Mouse (Mus musculus): ENCODE measurements around the gene Fars2.
"Not testable (repeated sequence)": the region's sequence is repeated elsewhere in the genome, so short reads cannot be mapped to it uniquely, and the experiment has no call there.

Fars2 gene

GRCm38 (mm10) chr13:36293511-36293910, 176.3 kb downstream of the Fars2 start:
- no peak for DNase-seq (ENCODE audit: low read depth, low spot score)

GRCm38 (mm10) chr13:36294503-36294902, 177.3 kb downstream of the Fars2 start:
- no peak for DNase-seq (ENCODE audit: low read depth, low spot score)

- DNase-seq (ENCODE audit: low read depth, low spot score), result no peak
Observed at GRCm38 (mm10) chr13:36295848-36296247, 178.6 kb downstream of the Fars2 start.

GRCm38 (mm10) chr13:36296574-36296973, 179.4 kb downstream of the Fars2 start:
- DNase-seq (ENCODE audit: low read depth, low spot score), result no peak

- DNase-seq (ENCODE audit: low read depth, low spot score), result no peak
Observed at GRCm38 (mm10) chr13:36297950-36298781, 181.0 kb downstream of the Fars2 start.

- DNase-seq (ENCODE audit: low read depth, low spot score), result no peak
Observed at GRCm38 (mm10) chr13:36298782-36299031, 181.5 kb downstream of the Fars2 start.

GRCm38 (mm10) chr13:36302770-36303169, 185.6 kb downstream of the Fars2 start:
- no peak for DNase-seq (ENCODE audit: low read depth, low spot score)

- no peak for DNase-seq (ENCODE audit: low read depth, low spot score)
Observed at GRCm38 (mm10) chr13:36305306-36305705, 188.1 kb downstream of the Fars2 start.

GRCm38 (mm10) chr13:36307386-36307785, 190.2 kb downstream of the Fars2 start:
- no peak for DNase-seq (ENCODE audit: low read depth, low spot score)

GRCm38 (mm10) chr13:36309160-36309559, 191.9 kb downstream of the Fars2 start:
- no peak for DNase-seq (ENCODE audit: low read depth, low spot score)

- DNase-seq (ENCODE audit: low read depth, low spot score), result no peak
Observed at GRCm38 (mm10) chr13:36314218-36314617, 197.0 kb downstream of the Fars2 start.

GRCm38 (mm10) chr13:36314860-36315800, 197.9 kb downstream of the Fars2 start:
- no peak for DNase-seq (ENCODE audit: low read depth, low spot score)

- DNase-seq (ENCODE audit: low read depth, low spot score), result peak; percentile 7
Observed at GRCm38 (mm10) chr13:36317824-36318223, 200.6 kb downstream of the Fars2 start.

GRCm38 (mm10) chr13:36324624-36325023, 207.4 kb downstream of the Fars2 start:
- DNase-seq (ENCODE audit: low read depth, low spot score), result no peak

- no peak for DNase-seq (ENCODE audit: low read depth, low spot score)
Observed at GRCm38 (mm10) chr13:36326539-36326938, 209.3 kb downstream of the Fars2 start.

GRCm38 (mm10) chr13:36329871-36330270, 212.7 kb downstream of the Fars2 start:
- DNase-seq (ENCODE audit: low read depth, low spot score), result no peak

GRCm38 (mm10) chr13:36330542-36330941, 213.3 kb downstream of the Fars2 start:
- no peak for DNase-seq (ENCODE audit: low read depth, low spot score)

GRCm38 (mm10) chr13:36334748-36335147, 217.5 kb downstream of the Fars2 start:
- DNase-seq (ENCODE audit: low read depth, low spot score), result no peak

- no peak for DNase-seq (ENCODE audit: low read depth, low spot score)
Observed at GRCm38 (mm10) chr13:36351529-36351928, 234.3 kb downstream of the Fars2 start.

GRCm38 (mm10) chr13:36357469-36357868, 240.3 kb downstream of the Fars2 start:
- no peak for DNase-seq (ENCODE audit: low read depth, low spot score)

- no peak for DNase-seq (ENCODE audit: low read depth, low spot score)
Observed at GRCm38 (mm10) chr13:36361419-36361818, 244.2 kb downstream of the Fars2 start.

- not testable (repeated sequence) for DNase-seq (ENCODE audit: low read depth, low spot score)
Observed at GRCm38 (mm10) chr13:36365719-36366118, 248.5 kb downstream of the Fars2 start.

- DNase-seq (ENCODE audit: low read depth, low spot score), result no peak
Observed at GRCm38 (mm10) chr13:36366304-36366703, 249.1 kb downstream of the Fars2 start.
